In genomic region chr11:80784294-80784743, GRCm38 (mm10) we compare ENCODE assay signal across 10 mouse cellular contexts. TPM values are rescaled to one million over a fixed set of nuclear protein-coding genes. Genes with fewer than 3 reads are reported as not detected.
DNase-seq lines count a peak whose midpoint lies in the region; ATAC-seq and TF ChIP-seq lines count a peak whose summit lies in the region.
"Had no signal": no experiment of that assay in that cellular context is flagged by ENCODE, and none has a peak within 500 bp of the region (broad histone marks: within the 10 kb centered on the region; RNA-seq: fewer than 3 reads in every experiment).

No protein-coding gene starts in this region.

- CTCF ChIA-PET in Patski (lab: Charles Lee): interaction anchor here (2.1 kb wide), 1 partner anchor 16 kb away, joined by 9 read pairs; no protein-coding TSS in a partner anchor

- no peak overlapping the region for H3K27ac ChIP-seq in hindbrain, postnatal 0 days
- H3K27ac ChIP-seq: embryonic facial prominence, embryonic 13.5 days; macrophage had no signal

- H3K4me2 ChIP-seq in hindbrain, postnatal 0 days (ENCODE audit: low read depth, low read length): no peak overlapping the region
- H3K4me2 ChIP-seq: embryonic facial prominence, embryonic 13.5 days had no signal

- no peaks in the 10 kb centered on the region for H3K27me3 ChIP-seq in Patski
- H3K27me3 ChIP-seq in hindbrain, postnatal 0 days (ENCODE audit: insufficient read depth, low read length): no peaks in the 10 kb centered on the region
- H3K27me3 ChIP-seq: embryonic facial prominence, embryonic 13.5 days had no signal

- POLR2A ChIA-PET in Patski (lab: Charles Lee): no interaction called here

- DNase-seq in Patski (ENCODE audit: low read depth, low spot score): peak; percentile 66
- DNase-seq in c-Kit-positive CD71-positive TER-119-positive erythroid progenitor cells, embryonic 14.5 days (ENCODE audit: low spot score): peak; percentile 75
- peak; percentile 80 to 93 for DNase-seq in kidney, postnatal 36 days
- no peak for DNase-seq in hindbrain, postnatal 0 days (ENCODE audit: low spot score)
- no peak for DNase-seq in left cerebral cortex, adult 11 months (ENCODE audit: low spot score)
- no peak for DNase-seq in cerebellum, adult 8-10 months
- DNase-seq: heart, postnatal 36 days had no signal

- WGBS in hindbrain, postnatal 0 days: 54% methylated on average over 3 of the region's 3 CpGs

- 0 out of 2 replicates have a peak, but pooled peaks cover 3% of the 10 kb centered on the region for H3K4me1 ChIP-seq in hindbrain, postnatal 0 days (ENCODE audit: insufficient read depth, low read length)
- H3K4me1 ChIP-seq: embryonic facial prominence, embryonic 13.5 days had no signal

- ATAC-seq in Patski: peak; percentile 55
- ATAC-seq in megakaryocyte progenitor cell, adult 5-6 weeks (replicated peaks; ENCODE audit: poor library complexity): peak; percentile 45
- ATAC-seq in hindbrain, postnatal 0 days: no peak

- no peaks in the 10 kb centered on the region for H3K36me3 ChIP-seq in hindbrain, postnatal 0 days (ENCODE audit: insufficient read depth, low read length)
- H3K36me3 ChIP-seq: embryonic facial prominence, embryonic 13.5 days had no signal

- in situ Hi-C loops in Patski (cut with MboI; ENCODE audit: low pct_unique_long_range_greater_than_20kb): loop anchor here (5.0 kb wide), 1 partner anchor 87 kb away; no protein-coding TSS in a partner anchor

- TF ChIP-seq CTCF in Patski (IDR thresholded peaks at IDR 0.05): no peak
- TF ChIP-seq CTCF in hindbrain, postnatal 0 days (IDR thresholded peaks at IDR 0.05; ENCODE audit: low read depth): no peak

- H3K9ac ChIP-seq in hindbrain, postnatal 0 days (replicated peaks; ENCODE audit: low read length): no peak overlapping the region
- H3K9ac ChIP-seq: embryonic facial prominence, embryonic 13.5 days had no signal

- H3K9me3 ChIP-seq in hindbrain, postnatal 0 days (ENCODE audit: low read length): no peaks in the 10 kb centered on the region
- H3K9me3 ChIP-seq: embryonic facial prominence, embryonic 13.5 days had no signal

- no peak overlapping the region for H3K4me3 ChIP-seq in hindbrain, postnatal 0 days (ENCODE audit: low read length)
- H3K4me3 ChIP-seq: embryonic facial prominence, embryonic 13.5 days had no signal

RNA-seq across cellular contexts. Expression of gene Myo1d, which starts 4.5 kb away (rescaled TPM):
- 36.9 TPM for polyA plus RNA-seq in Patski (2021)
- total RNA-seq in megakaryocyte progenitor cell, adult 5-6 weeks (2015): 4.6 and 7.2 TPM in 2 replicates
- 2.0 and 2.9 TPM in 2 replicates for total RNA-seq in megakaryocyte progenitor cell, adult 5-6 weeks (2017)
- total RNA-seq in hindbrain, postnatal 0 days (2014; rRNA removed): 1.4 and 2.6 TPM in 2 replicates
- polyA plus RNA-seq in hindbrain, postnatal 0 days (2015; fragmentation: Nextera tagmentation; extraction: Ambion mirVana): 1.8 and 2.0 TPM in 2 replicates

RNA-seq across cellular contexts. Expression of gene Tmem98, which starts 25.7 kb away (rescaled TPM):
- 151 TPM for polyA plus RNA-seq in Patski (2021)
- 2.6 and 2.8 TPM in 2 replicates for total RNA-seq in megakaryocyte progenitor cell, adult 5-6 weeks (2015)
- total RNA-seq in megakaryocyte progenitor cell, adult 5-6 weeks (2017): 1.0 and 4.2 TPM in 2 replicates
- 19.8 and 23.0 TPM in 2 replicates for total RNA-seq in hindbrain, postnatal 0 days (2014; rRNA removed)
- 20.0 and 20.6 TPM in 2 replicates for polyA plus RNA-seq in hindbrain, postnatal 0 days (2015; fragmentation: Nextera tagmentation; extraction: Ambion mirVana)
- polyA plus RNA-seq: macrophage had no signal

Comparison
In these comparisons a context has a peak if more than half of its experiments do, and no peak if none do; other contexts are left out.
1. DNase-seq: peak in Patski (single experiment), c-Kit-positive CD71-positive TER-119-positive erythroid progenitor cells, embryonic 14.5 days (single experiment) and kidney, postnatal 36 days (2 of 2); none in hindbrain, postnatal 0 days (single experiment), left cerebral cortex, adult 11 months (single experiment) and cerebellum, adult 8-10 months (single experiment).